Mouse (Mus musculus) telencephalon, adult 2 months (tissue): ENCODE data around the gene Syt9.

Experiments used
- DNase-seq: peaks from one replicate; pipeline ENCODE4 v3.0.0-alpha.2; 2011; ENCODE audit warnings: low read depth, low spot score

The Syt9 gene

GRCm38 (mm10) chr7:107370232-107371125, at the start of gene Syt9:
Gene Syt9 (plus strand): TSS chr7:107370728.
- no peak for DNase-seq

GRCm38 (mm10) chr7:107339013-107339412, 31.5 kb upstream of the Syt9 start:
- DNase-seq, result no peak

GRCm38 (mm10) chr7:107339560-107340057, 30.9 kb upstream of the Syt9 start:
- no peak for DNase-seq

GRCm38 (mm10) chr7:107340221-107340620, 30.3 kb upstream of the Syt9 start:
- no peak for DNase-seq

- DNase-seq, result no peak
These were observed 28.9 kb upstream of the Syt9 start for GRCm38 (mm10) chr7:107341519-107342190.

- no peak for DNase-seq
These were observed 21.3 kb upstream of the Syt9 start for GRCm38 (mm10) chr7:107349201-107349600.

- DNase-seq, result no peak
These were observed 8.4 kb upstream of the Syt9 start for GRCm38 (mm10) chr7:107362153-107362552.

GRCm38 (mm10) chr7:107362634-107363033, 7.9 kb upstream of the Syt9 start:
- no peak for DNase-seq

- no peak for DNase-seq
These were observed 795 bp downstream of the Syt9 start for GRCm38 (mm10) chr7:107371126-107371920.

GRCm38 (mm10) chr7:107380562-107380961, 10.0 kb downstream of the Syt9 start:
- DNase-seq, result no peak

- DNase-seq, result no peak
These were observed 19.1 kb downstream of the Syt9 start for GRCm38 (mm10) chr7:107389604-107390003.

GRCm38 (mm10) chr7:107392749-107393148, 22.2 kb downstream of the Syt9 start:
- no peak for DNase-seq

GRCm38 (mm10) chr7:107400061-107400799, 29.7 kb downstream of the Syt9 start:
- DNase-seq, result peak; percentile 40

- DNase-seq, result no peak
These were observed 32.7 kb downstream of the Syt9 start for GRCm38 (mm10) chr7:107403261-107403660.

GRCm38 (mm10) chr7:107414928-107415327, 44.4 kb downstream of the Syt9 start:
- no peak for DNase-seq

- no peak for DNase-seq
These were observed 46.7 kb downstream of the Syt9 start for GRCm38 (mm10) chr7:107417043-107417850.

GRCm38 (mm10) chr7:107437381-107437780, 66.9 kb downstream of the Syt9 start:
- no peak for DNase-seq

- no peak for DNase-seq
These were observed 74.1 kb downstream of the Syt9 start for GRCm38 (mm10) chr7:107444579-107444978.

GRCm38 (mm10) chr7:107454660-107455059, 84.1 kb downstream of the Syt9 start:
- DNase-seq, result no peak

- peak; percentile 44 for DNase-seq
These were observed 84.6 kb downstream of the Syt9 start for GRCm38 (mm10) chr7:107455118-107455521.
